Mouse (Mus musculus) spleen, adult 2 months (tissue): ENCODE data around the gene Slc35d2. TPM values are rescaled to one million over a fixed set of nuclear protein-coding genes. Genes with fewer than 3 reads are reported as not detected.
"Not testable (repeated sequence)": the region's sequence is repeated elsewhere in the genome, so short reads cannot be mapped to it uniquely, and the experiment has no call there.

ENCODE experiments used
- DNase-seq, 2 experiments: peaks; one replicate each; pipeline versions ENCODE4 v3.0.0 to v3.0.0-alpha.2; 2012 to 2021; ENCODE audit warnings: low spot score in 2 of 2, low read depth in 1 of 2
- H3K27ac ChIP-seq: fragments of 200-500 bp; 2 replicates; pipeline ENCODE4 v1.5.1; 2012; ENCODE audit warnings: low read length, inconsistent platforms; ENCODE audit not compliant: insufficient read depth
- H3K27me3 ChIP-seq: fragments of 200-500 bp; 2 replicates; pipeline ENCODE4 v1.6.1; 2012; ENCODE audit warnings: mild to moderate bottlenecking, moderate library complexity, low read length, inconsistent platforms; ENCODE audit not compliant: control insufficient read depth, insufficient read depth
- H3K36me3 ChIP-seq: fragments of 200-500 bp; 2 replicates; pipeline ENCODE4 v1.6.1; 2012; ENCODE audit warnings: mild to moderate bottlenecking, low read length, inconsistent platforms; ENCODE audit not compliant: control insufficient read depth, insufficient read depth
- H3K4me1 ChIP-seq: fragments of 200-500 bp; 2 replicates; pipeline ENCODE4 v1.6.1; 2011; ENCODE audit warnings: inconsistent platforms; ENCODE audit not compliant: control insufficient read depth, insufficient read depth, insufficient read length
- H3K4me3 ChIP-seq: fragments of 200-500 bp; 2 replicates; pipeline ENCODE4 v1.5.1; 2011; ENCODE audit warnings: mild to moderate bottlenecking, inconsistent platforms; ENCODE audit not compliant: insufficient read depth, insufficient read length; ENCODE audit errors: extremely low read depth
- CTCF ChIP-seq: fragments of 200-500 bp; IDR thresholded peaks from 2 replicates; pipeline ENCODE4 v1.5.1; 2011; ENCODE audit warnings: mild to moderate bottlenecking, inconsistent platforms; ENCODE audit not compliant: insufficient read depth, insufficient read length, insufficient replicate concordance; ENCODE audit errors: extremely low read depth
- POLR2A ChIP-seq: fragments of 200-500 bp; IDR thresholded peaks from 2 replicates; pipeline ENCODE4 v1.6.1; 2011; ENCODE audit warnings: low read depth, low read length, inconsistent platforms
- WGBS: fragments of 180-500 bp; shearing (Covaris S2); methylation state at CpG from one replicate; pipeline ENCODE4 v1.1.7; 2018; 5-methylcytosine and 5-hydroxymethylcytosine counted together
- polyA plus RNA-seq: library from polyadenylated mRNA; depleted of rRNA; stranded (reverse); fragments of >200 nt; gene quantifications from 2 replicates; pipeline ENCODE4 v1.2.3, GENCODE M21; 2012; rRNA removed

Slc35d2 gene
- polyA plus RNA-seq, 1 experiment, result 4.5 TPM

- no peaks in the 10 kb centered on the region for H3K36me3 ChIP-seq
- TF ChIP-seq POLR2A, result no peak
- no peak for TF ChIP-seq CTCF
- H3K27me3 ChIP-seq, result no peaks in the 10 kb centered on the region
- H3K4me3 ChIP-seq, result no peak overlapping the region
- no peak overlapping the region for H3K27ac ChIP-seq
- DNase-seq, result no peak
- H3K4me1 ChIP-seq, result no peaks in the 10 kb centered on the region
- WGBS, result 73% methylated on average over 1 of the region's 1 CpGs
Observed at GRCm38 (mm10) chr13:64053959-64054358, 75.2 kb downstream of the Slc35d2 start.

- not testable (repeated sequence) for H3K27me3 ChIP-seq, H3K4me1 ChIP-seq, H3K36me3 ChIP-seq, H3K4me3 ChIP-seq, DNase-seq, H3K27ac ChIP-seq
- 87% methylated on average over 2 of the region's 2 CpGs for WGBS
Observed at GRCm38 (mm10) chr13:64052281-64052680, 76.9 kb downstream of the Slc35d2 start.

- no peak for DNase-seq
- no peak for TF ChIP-seq POLR2A
- TF ChIP-seq CTCF, result no peak
- Histone ChIP-seq H3K4me1 (no peaks in the 10 kb centered on the region), H3K27ac (no peak overlapping the region), H3K36me3 (no peaks in the 10 kb centered on the region), H3K4me3 (no peak overlapping the region), H3K27me3 (no peaks in the 10 kb centered on the region)
- 74% methylated on average over 4 of the region's 4 CpGs for WGBS
Observed at GRCm38 (mm10) chr13:64050895-64051294, 78.3 kb downstream of the Slc35d2 start.

- H3K27ac ChIP-seq, result no peak overlapping the region
- no peaks in the 10 kb centered on the region for H3K4me1 ChIP-seq
- no peak for TF ChIP-seq POLR2A
- no peak for TF ChIP-seq CTCF
- DNase-seq, result no peak
- no peaks in the 10 kb centered on the region for H3K36me3 ChIP-seq
- H3K27me3 ChIP-seq, result no peaks in the 10 kb centered on the region
- H3K4me3 ChIP-seq, result no peak overlapping the region
Observed at GRCm38 (mm10) chr13:64049535-64049934, 79.6 kb downstream of the Slc35d2 start.

GRCm38 (mm10) chr13:64048467-64048866 is 80.7 kb downstream of the Slc35d2 start:
- no peak for DNase-seq
- Histone ChIP-seq H3K4me1 (no peaks in the 10 kb centered on the region), H3K27me3 (no peaks in the 10 kb centered on the region), H3K36me3 (no peaks in the 10 kb centered on the region), H3K27ac (no peak overlapping the region), H3K4me3 (no peak overlapping the region)
- 75% methylated on average over 2 of the region's 2 CpGs for WGBS
- TF ChIP-seq CTCF, result no peak
- no peak for TF ChIP-seq POLR2A

Other genes with a start within 250 kb of the Slc35d2 start
- not detected in 2 replicates for gene Hsd17b3, start 40.1 kb downstream of the Slc35d2 start, polyA plus RNA-seq
- gene Zfp367, start 23.8 kb upstream of the Slc35d2 start, polyA plus RNA-seq, result 4.4 and 5.8 TPM in 2 replicates
- gene Habp4, start 32.5 kb upstream of the Slc35d2 start, polyA plus RNA-seq, result 8.3 and 10.3 TPM in 2 replicates
- gene Cdc14b, start 145.9 kb upstream of the Slc35d2 start, polyA plus RNA-seq, result 1.5 and 1.8 TPM in 2 replicates
- 4.7 and 4.9 TPM in 2 replicates for gene Aaed1, start 183.3 kb upstream of the Slc35d2 start, polyA plus RNA-seq
- gene Ctsl, start 241.5 kb upstream of the Slc35d2 start, polyA plus RNA-seq, result 20.2 and 23.1 TPM in 2 replicates